Mouse (Mus musculus): ENCODE measurements at regions not wholly inside any gene's neighbourhood (a gene's known extent, or its start where the extent isn't known, plus 50 kb on each side); places are given as distances from the start of the nearest gene placed in this dataset.

- H3K27me3 ChIP-seq (ENCODE audit: control insufficient read depth, insufficient read depth, insufficient read length), result no peaks in the 10 kb centered on the region
- no peak overlapping the region for H3ac ChIP-seq (ENCODE audit: control insufficient read depth, insufficient read length, low read depth)
- H3K79me2 ChIP-seq (ENCODE audit: control insufficient read depth, insufficient read depth), result no peaks in the 10 kb centered on the region
- TF ChIP-seq CTCF (IDR thresholded peaks at IDR 0.05; ENCODE audit: control insufficient read depth, insufficient read depth, insufficient read length) (no peak), USF1 (IDR thresholded peaks at IDR 0.05; ENCODE audit: low read depth) (no peak), MAX (IDR thresholded peaks at IDR 0.05) (no peak), FOSL1 (IDR thresholded peaks at IDR 0.05; ENCODE audit: insufficient read depth, low read length, poor library complexity, severe bottlenecking) (no peak), CEBPB (IDR thresholded peaks at IDR 0.05; ENCODE audit: low read depth) (no peak), MYOD1 (IDR thresholded peaks at IDR 0.05; ENCODE audit: control insufficient read depth, insufficient read length, low read depth) (no peak)
- H3K36me3 ChIP-seq (ENCODE audit: control insufficient read depth, insufficient read depth), result no peaks in the 10 kb centered on the region
- no peaks in the 10 kb centered on the region for H3K79me3 ChIP-seq (ENCODE audit: low read depth)
- no peak overlapping the region for H3K4me3 ChIP-seq (ENCODE audit: insufficient read depth, poor library complexity, severe bottlenecking)
Measured at GRCm38 (mm10) chr2:170250680-170251079, 102.8 kb upstream of the Zfp217 start.

GRCm38 (mm10) chr2:170247702-170248445 lies 100.0 kb upstream of the Zfp217 start:
- H3K79me2 ChIP-seq (ENCODE audit: control insufficient read depth, insufficient read depth), result no peaks in the 10 kb centered on the region
- TF ChIP-seq CTCF (IDR thresholded peaks at IDR 0.05; ENCODE audit: control insufficient read depth, insufficient read depth, insufficient read length) (no peak), USF1 (IDR thresholded peaks at IDR 0.05; ENCODE audit: low read depth) (no peak), CEBPB (IDR thresholded peaks at IDR 0.05; ENCODE audit: low read depth) (peak; percentile 40), MYOD1 (IDR thresholded peaks at IDR 0.05; ENCODE audit: control insufficient read depth, insufficient read length, low read depth) (peak; percentile 13), FOSL1 (IDR thresholded peaks at IDR 0.05; ENCODE audit: insufficient read depth, low read length, poor library complexity, severe bottlenecking) (peak; percentile 71), MAX (IDR thresholded peaks at IDR 0.05) (no peak), MYOG (IDR thresholded peaks at IDR 0.05; ENCODE audit: control insufficient read depth, extremely low read depth, insufficient read length) (no peak)

DNA sequence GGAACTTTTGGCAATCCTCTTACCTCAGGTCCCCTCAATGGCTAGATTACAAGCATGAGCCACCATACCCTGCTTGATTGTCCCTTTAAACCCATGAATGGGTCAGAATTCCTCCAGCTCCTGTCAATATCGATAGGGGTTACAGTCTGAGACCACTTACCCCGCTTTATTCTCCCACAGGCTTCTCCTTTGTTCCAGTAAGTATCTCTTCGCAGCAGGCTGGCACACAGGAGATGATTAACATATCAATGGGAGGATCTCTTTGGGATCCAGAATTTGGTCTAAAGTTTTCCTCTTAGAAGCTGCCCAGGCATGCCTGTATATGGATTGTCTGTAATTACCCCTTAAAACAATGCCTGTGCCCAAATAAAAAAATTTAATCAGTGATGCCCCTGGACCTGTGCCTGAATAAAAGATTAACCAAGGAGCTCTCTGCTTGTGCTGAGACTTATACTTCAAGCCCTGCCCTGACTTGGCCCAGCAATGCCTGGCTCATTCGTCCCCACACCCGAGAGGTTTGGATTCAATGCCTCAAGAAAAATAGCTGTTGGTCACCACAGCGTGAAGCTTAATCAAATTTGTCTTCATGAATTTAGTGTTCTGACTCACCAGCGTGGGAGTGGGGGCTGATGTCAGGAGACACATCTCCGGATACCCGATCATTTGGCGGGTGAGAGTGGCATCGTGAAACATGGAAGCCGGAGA lies 97.9 kb upstream of the Zfp217 start:
- no peaks in the 10 kb centered on the region for H3K27me3 ChIP-seq (ENCODE audit: control insufficient read depth, insufficient read depth, insufficient read length)
- no peaks in the 10 kb centered on the region for H3K79me3 ChIP-seq (ENCODE audit: low read depth)
- H3K79me2 ChIP-seq (ENCODE audit: control insufficient read depth, insufficient read depth), result no peaks in the 10 kb centered on the region
- H3K4me3 ChIP-seq (ENCODE audit: insufficient read depth, poor library complexity, severe bottlenecking), result no peak overlapping the region
- TF ChIP-seq MYOG (IDR thresholded peaks at IDR 0.05; ENCODE audit: control insufficient read depth, extremely low read depth, insufficient read length) (no peak), MYOD1 (IDR thresholded peaks at IDR 0.05; ENCODE audit: control insufficient read depth, insufficient read length, low read depth) (no peak), CTCF (IDR thresholded peaks at IDR 0.05; ENCODE audit: control insufficient read depth, insufficient read depth, insufficient read length) (no peak), MAX (IDR thresholded peaks at IDR 0.05) (no peak), USF1 (IDR thresholded peaks at IDR 0.05; ENCODE audit: low read depth) (no peak), CEBPB (IDR thresholded peaks at IDR 0.05; ENCODE audit: low read depth) (no peak), FOSL1 (IDR thresholded peaks at IDR 0.05; ENCODE audit: insufficient read depth, low read length, poor library complexity, severe bottlenecking) (no peak)
- no peak overlapping the region for H3ac ChIP-seq (ENCODE audit: control insufficient read depth, insufficient read length, low read depth)
- H3K36me3 ChIP-seq (ENCODE audit: control insufficient read depth, insufficient read depth), result no peaks in the 10 kb centered on the region

More at GRCm38 (mm10) chr2:170247702-170248445, 100.0 kb upstream of the Zfp217 start:
- H3ac ChIP-seq (ENCODE audit: control insufficient read depth, insufficient read length, low read depth), result no peak overlapping the region
- H3K4me3 ChIP-seq (ENCODE audit: insufficient read depth, poor library complexity, severe bottlenecking), result no peak overlapping the region
- no peaks in the 10 kb centered on the region for H3K27me3 ChIP-seq (ENCODE audit: control insufficient read depth, insufficient read depth, insufficient read length)
- no peaks in the 10 kb centered on the region for H3K36me3 ChIP-seq (ENCODE audit: control insufficient read depth, insufficient read depth)
- no peaks in the 10 kb centered on the region for H3K79me3 ChIP-seq (ENCODE audit: low read depth)

DNA sequence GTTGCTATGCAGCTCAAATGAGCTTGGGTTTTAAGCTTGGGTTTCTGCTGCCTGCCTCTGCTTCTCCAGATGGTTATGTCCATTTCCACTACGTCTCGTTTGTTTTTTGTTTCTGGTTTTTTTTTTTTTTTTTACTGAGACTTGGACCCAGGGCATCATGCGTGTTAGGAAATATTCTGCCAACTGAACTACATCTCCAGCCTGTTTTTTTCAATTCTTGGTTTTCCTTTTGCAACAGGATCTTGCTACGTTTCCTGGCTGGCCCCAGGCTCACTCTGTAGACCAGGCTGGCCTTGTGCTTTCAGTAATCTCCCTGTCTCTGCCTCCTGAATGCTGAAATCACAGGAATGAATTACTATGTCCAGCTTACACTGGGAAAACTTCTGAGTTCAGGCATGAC lies 96.2 kb upstream of the Zfp217 start:
- TF ChIP-seq MYOG (IDR thresholded peaks at IDR 0.05; ENCODE audit: control insufficient read depth, extremely low read depth, insufficient read length) (no peak), CEBPB (IDR thresholded peaks at IDR 0.05; ENCODE audit: low read depth) (no peak), MAX (IDR thresholded peaks at IDR 0.05) (no peak), MYOD1 (IDR thresholded peaks at IDR 0.05; ENCODE audit: control insufficient read depth, insufficient read length, low read depth) (no peak), FOSL1 (IDR thresholded peaks at IDR 0.05; ENCODE audit: insufficient read depth, low read length, poor library complexity, severe bottlenecking) (no peak), CTCF (IDR thresholded peaks at IDR 0.05; ENCODE audit: control insufficient read depth, insufficient read depth, insufficient read length) (no peak), USF1 (IDR thresholded peaks at IDR 0.05; ENCODE audit: low read depth) (no peak)
- no peak overlapping the region for H3K4me3 ChIP-seq (ENCODE audit: insufficient read depth, poor library complexity, severe bottlenecking)

GRCm38 (mm10) chr2:170237959-170238358 lies 90.1 kb upstream of the Zfp217 start:
- Histone ChIP-seq H3K79me3 (ENCODE audit: low read depth) (no peaks in the 10 kb centered on the region), H3ac (ENCODE audit: control insufficient read depth, insufficient read length, low read depth) (no peak overlapping the region), H3K79me2 (ENCODE audit: control insufficient read depth, insufficient read depth) (no peaks in the 10 kb centered on the region), H3K27me3 (ENCODE audit: control insufficient read depth, insufficient read depth, insufficient read length) (no peaks in the 10 kb centered on the region), H3K36me3 (ENCODE audit: control insufficient read depth, insufficient read depth) (no peaks in the 10 kb centered on the region), H3K4me3 (ENCODE audit: insufficient read depth, poor library complexity, severe bottlenecking) (no peak overlapping the region)
- no peak for TF ChIP-seq CTCF (IDR thresholded peaks at IDR 0.05; ENCODE audit: control insufficient read depth, insufficient read depth, insufficient read length)
- no peak for TF ChIP-seq FOSL1 (IDR thresholded peaks at IDR 0.05; ENCODE audit: insufficient read depth, low read length, poor library complexity, severe bottlenecking)
- no peak for TF ChIP-seq USF1 (IDR thresholded peaks at IDR 0.05; ENCODE audit: low read depth)
- TF ChIP-seq MAX (IDR thresholded peaks at IDR 0.05), result no peak
- no peak for TF ChIP-seq MYOD1 (IDR thresholded peaks at IDR 0.05; ENCODE audit: control insufficient read depth, insufficient read length, low read depth)
- no peak for TF ChIP-seq MYOG (IDR thresholded peaks at IDR 0.05; ENCODE audit: control insufficient read depth, extremely low read depth, insufficient read length)
- no peak for TF ChIP-seq CEBPB (IDR thresholded peaks at IDR 0.05; ENCODE audit: low read depth)

More for the DNA sequence above, 96.2 kb upstream of the Zfp217 start:
- Histone ChIP-seq H3K36me3 (ENCODE audit: control insufficient read depth, insufficient read depth) (no peaks in the 10 kb centered on the region), H3K27me3 (ENCODE audit: control insufficient read depth, insufficient read depth, insufficient read length) (no peaks in the 10 kb centered on the region), H3ac (ENCODE audit: control insufficient read depth, insufficient read length, low read depth) (no peak overlapping the region), H3K79me2 (ENCODE audit: control insufficient read depth, insufficient read depth) (no peaks in the 10 kb centered on the region), H3K79me3 (ENCODE audit: low read depth) (no peaks in the 10 kb centered on the region)
